Mouse (Mus musculus) liver, embryonic 16.5 days (tissue): Measurements from ENCODE around the gene Mindy1. TPM values are rescaled to one million over a fixed set of nuclear protein-coding genes. Genes with fewer than 3 reads are reported as not detected.
"Not testable (repeated sequence)": the region's sequence is repeated elsewhere in the genome, so short reads cannot be mapped to it uniquely, and the experiment has no call there.

Experiments
- ATAC-seq: fragments of 200-750 bp; cut with Nextera tagmentation; 2 replicates; pipeline ENCODE4 v1.8.0; 2017; ENCODE audit warnings: low read depth, mild to moderate bottlenecking, moderate number of reproducible peaks, moderate library complexity
- H3K27ac ChIP-seq: fragments of 300-500 bp; sonication (generic); 2 replicates; pipeline ENCODE4 v1.5.1; 2014; ENCODE audit warnings: mild to moderate bottlenecking, low read length
- H3K27me3 ChIP-seq: fragments of 300-500 bp; sonication (generic); 2 replicates; pipeline ENCODE4 v1.6.1; 2014; ENCODE audit warnings: low read depth, low read length, mixed read lengths; ENCODE audit not compliant: control insufficient read depth, insufficient read depth
- H3K36me3 ChIP-seq: fragments of 300-500 bp; sonication (generic); 2 replicates; pipeline ENCODE4 v1.6.1; 2014; ENCODE audit warnings: mild to moderate bottlenecking; ENCODE audit not compliant: control insufficient read depth, insufficient read depth
- H3K4me1 ChIP-seq: fragments of 300-500 bp; sonication (generic); 2 replicates; pipeline ENCODE4 v1.6.1; 2014; ENCODE audit warnings: low read depth, low read length, mixed read lengths; ENCODE audit not compliant: control insufficient read depth
- H3K4me2 ChIP-seq: fragments of 300-500 bp; sonication (generic); 2 replicates; pipeline ENCODE4 v1.6.1; 2014; ENCODE audit warnings: low read depth, low read length, mixed read lengths
- H3K4me3 ChIP-seq: fragments of 300-500 bp; sonication (generic); 2 replicates; pipeline ENCODE4 v1.5.1; 2014; ENCODE audit warnings: low read depth, mild to moderate bottlenecking, low read length
- H3K9ac ChIP-seq: fragments of 300-500 bp; sonication (generic); 2 replicates; pipeline ENCODE4 v1.6.1; 2014; ENCODE audit warnings: low read depth, low read length
- H3K9me3 ChIP-seq: fragments of 300-500 bp; sonication (generic); replicated peaks from 2 replicates; pipeline ENCODE4 v1.6.1; 2016; ENCODE audit warnings: low read length; ENCODE audit not compliant: control insufficient read depth
- WGBS: fragments of 180-500 bp; shearing (Covaris S2); extraction: QIAGEN DNeasy Blood & Tissue Kit; methylation state at CpG from one replicate; pipeline ENCODE4 v1.1.7; 2014; ENCODE audit not compliant: insufficient replicate concordance; 5-methylcytosine and 5-hydroxymethylcytosine counted together
- polyA plus RNA-seq: library from polyadenylated mRNA; unstranded; fragments of >200 nt; fragmentation: Nextera tagmentation; extraction: Ambion mirVana; gene quantifications from 2 replicates; pipeline ENCODE4 v1.2.1, GENCODE M21; 2015

Gene Mindy1
- polyA plus RNA-seq, 1 experiment from 2014 or later, result 23.2 TPM

- no peak for ATAC-seq
- peaks cover 54% of the 10 kb centered on the region for H3K36me3 ChIP-seq
- no peak overlapping the region for H3K4me3 ChIP-seq
Observed at GRCm38 (mm10) chr3:95338251-95338650, 57.1 kb downstream of the Mindy1 start.

DNA sequence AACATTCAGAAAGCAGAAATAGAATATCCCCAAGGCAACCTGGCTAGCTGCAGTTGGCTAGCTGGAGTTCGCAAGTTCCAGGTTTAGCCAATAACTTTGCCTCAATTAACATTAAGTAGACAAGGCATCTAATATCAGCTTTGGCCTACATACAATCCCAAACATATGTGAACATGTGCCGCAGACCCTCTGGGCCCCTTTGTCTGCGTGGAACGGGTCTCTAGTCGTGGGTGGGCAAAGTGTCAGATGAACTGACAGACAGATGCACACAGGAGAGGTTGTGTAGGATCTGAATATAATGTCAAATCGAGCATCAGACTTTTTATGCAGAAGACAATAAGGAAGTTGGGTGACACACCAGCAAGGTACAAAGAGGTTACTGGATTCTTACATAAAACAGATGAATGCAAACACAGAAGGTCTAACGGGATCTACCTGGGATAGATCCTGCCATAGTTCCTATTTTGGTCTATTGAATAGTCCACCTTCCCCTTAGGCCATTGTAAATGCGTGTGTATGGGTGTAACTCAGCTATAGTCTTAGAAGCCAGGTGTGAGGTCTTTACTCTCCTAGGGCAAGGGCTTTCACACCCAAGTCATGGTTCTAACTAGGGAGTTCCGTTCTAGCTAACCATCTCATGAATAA lies 62.3 kb downstream of the Mindy1 start:
- H3K4me1 ChIP-seq, H3K9me3 ChIP-seq, H3K27ac ChIP-seq, H3K4me2 ChIP-seq, ATAC-seq, H3K4me3 ChIP-seq, H3K27me3 ChIP-seq, H3K9ac ChIP-seq: not testable (repeated sequence)
- 82% methylated on average over 9 of the region's 9 CpGs for WGBS
- peaks cover 53% of the 10 kb centered on the region for H3K36me3 ChIP-seq

More at GRCm38 (mm10) chr3:95338251-95338650, 57.1 kb downstream of the Mindy1 start:
- H3K9me3 ChIP-seq, result no peaks in the 10 kb centered on the region
- no peaks in the 10 kb centered on the region for H3K4me1 ChIP-seq
- H3K9ac ChIP-seq, result no peak overlapping the region
- 87% methylated on average over 4 of the region's 4 CpGs for WGBS
- H3K4me2 ChIP-seq, result no peak overlapping the region
- H3K27ac ChIP-seq, result no peak overlapping the region
- H3K27me3 ChIP-seq, result no peaks in the 10 kb centered on the region

Other genes with a start within 250 kb of the Mindy1 start
- 146 and 154 TPM in 2 replicates for gene Psmd4, start 238.7 kb upstream of the Mindy1 start, polyA plus RNA-seq
- 8.5 and 8.9 TPM in 2 replicates for gene Pip5k1a, start 174.4 kb upstream of the Mindy1 start, polyA plus RNA-seq
- gene Vps72, start 170.3 kb upstream of the Mindy1 start, polyA plus RNA-seq, result 29.6 and 33.4 TPM in 2 replicates
- 0.83 and 1.2 TPM in 2 replicates for gene Tmod4, start 156.9 kb upstream of the Mindy1 start, polyA plus RNA-seq
- gene Scnm1, start 147.3 kb upstream of the Mindy1 start, polyA plus RNA-seq, result 24.7 and 25.5 TPM in 2 replicates
- 7.5 and 7.8 TPM in 2 replicates for gene Lysmd1, start 147.3 kb upstream of the Mindy1 start, polyA plus RNA-seq
- gene Tnfaip8l2, start 139.0 kb upstream of the Mindy1 start, polyA plus RNA-seq, result 9.3 and 9.6 TPM in 2 replicates
- 0.19 and 0.20 TPM in 2 replicates for gene Sema6c, start 120.9 kb upstream of the Mindy1 start, polyA plus RNA-seq
- 6.6 and 7.0 TPM in 2 replicates for gene Gabpb2, start 63.4 kb upstream of the Mindy1 start, polyA plus RNA-seq
- gene Cdc42se1, start 52.6 kb upstream of the Mindy1 start, polyA plus RNA-seq, result 36.4 and 37.3 TPM in 2 replicates
- gene Mllt11, start 49.2 kb upstream of the Mindy1 start, polyA plus RNA-seq, result 1.8 and 2.0 TPM in 2 replicates
- gene Gm128, start 39.7 kb upstream of the Mindy1 start, polyA plus RNA-seq, result 0.07 TPM in 2 replicates
- gene Bnipl, start 30.2 kb upstream of the Mindy1 start, polyA plus RNA-seq, result not detected in 2 replicates
- gene Prune1, start 731 bp downstream of the Mindy1 start, polyA plus RNA-seq, result 8.8 and 9.5 TPM in 2 replicates
- gene Anxa9, start 25.8 kb downstream of the Mindy1 start, polyA plus RNA-seq, result 2.2 and 2.5 TPM in 2 replicates
- 111 and 117 TPM in 2 replicates for gene Cers2, start 33.4 kb downstream of the Mindy1 start, polyA plus RNA-seq
- 12.2 and 13.0 TPM in 2 replicates for gene Setdb1, start 75.9 kb downstream of the Mindy1 start, polyA plus RNA-seq
- gene 4930558C23Rik, start 121.5 kb downstream of the Mindy1 start, polyA plus RNA-seq, result not detected in 2 replicates
- gene Arnt, start 153.0 kb downstream of the Mindy1 start, polyA plus RNA-seq, result 16.7 and 16.9 TPM in 2 replicates
- gene Ctsk, start 217.9 kb downstream of the Mindy1 start, polyA plus RNA-seq, result 1.0 and 1.3 TPM in 2 replicates
- 38.4 and 38.5 TPM in 2 replicates for gene Ctss, start 245.4 kb downstream of the Mindy1 start, polyA plus RNA-seq